Mouse (Mus musculus) cortical plate, adult 2 months (tissue): ENCODE data around the gene Gm44511. TPM values are rescaled to one million over a fixed set of nuclear protein-coding genes. Genes with fewer than 3 reads are reported as not detected.
"Not testable (repeated sequence)": the region's sequence is repeated elsewhere in the genome, so short reads cannot be mapped to it uniquely, and the experiment has no call there.

Source experiments
- H3K27ac ChIP-seq: fragments of 200-500 bp; 2 replicates; pipeline ENCODE4 v1.5.1; 2012; ENCODE audit warnings: low read length, control low read depth, inconsistent platforms; ENCODE audit not compliant: insufficient read depth
- H3K4me1 ChIP-seq: fragments of 200-500 bp; 2 replicates; pipeline ENCODE4 v1.6.1; 2011; ENCODE audit warnings: low read length; ENCODE audit not compliant: control insufficient read depth, insufficient read depth
- H3K4me3 ChIP-seq: fragments of 200-500 bp; 2 replicates; pipeline ENCODE4 v1.5.1; 2011; ENCODE audit warnings: mild to moderate bottlenecking, low read length, control low read depth; ENCODE audit not compliant: insufficient read depth
- CTCF ChIP-seq: fragments of 200-500 bp; IDR thresholded peaks from 2 replicates; pipeline ENCODE4 v1.5.1; 2011; ENCODE audit warnings: mild to moderate bottlenecking, control low read depth, low read length; ENCODE audit not compliant: insufficient read depth; ENCODE audit errors: extremely low read depth
- POLR2A ChIP-seq: fragments of 200-500 bp; IDR thresholded peaks from 2 replicates; pipeline ENCODE4 v1.6.1; 2011; ENCODE audit warnings: mild to moderate bottlenecking, low read length, control low read depth; ENCODE audit not compliant: insufficient read depth; ENCODE audit errors: extremely low read depth
- polyA plus RNA-seq: library from polyadenylated mRNA; depleted of rRNA; stranded (reverse); fragments of >200 nt; gene quantifications from 2 replicates; pipeline ENCODE4 v1.2.3, GENCODE M21; 2012

Gm44511 gene
- polyA plus RNA-seq, 1 experiment, result not detected

GRCm38 (mm10) chr6:128793734-128794133 lies 32.4 kb downstream of the Gm44511 start:
- no peak overlapping the region for H3K4me3 ChIP-seq
- TF ChIP-seq POLR2A (no peak), CTCF (no peak)
- H3K27ac ChIP-seq, result no peak overlapping the region
- no peaks in the 10 kb centered on the region for H3K4me1 ChIP-seq

- H3K4me1 ChIP-seq, H3K4me3 ChIP-seq, H3K27ac ChIP-seq: not testable (repeated sequence)
These were observed 35.6 kb downstream of the Gm44511 start for GRCm38 (mm10) chr6:128790491-128790994.

GRCm38 (mm10) chr6:128789115-128789514 lies 37.0 kb downstream of the Gm44511 start, which contains the start of gene Klrb1c:
Gene Klrb1c, minus strand, starts transcription at chr6:128789215.
- Histone ChIP-seq H3K27ac (no peak within 1 kb of the TSS), H3K4me3 (no peak within 1 kb of the TSS), H3K4me1 (no peaks in the 10 kb centered on the region)
- TF ChIP-seq POLR2A, result no peak
- no peak for TF ChIP-seq CTCF

- Histone ChIP-seq H3K4me3 (no peak overlapping the region), H3K27ac (no peak overlapping the region), H3K4me1 (no peaks in the 10 kb centered on the region)
- TF ChIP-seq CTCF, result no peak
- no peak for TF ChIP-seq POLR2A
These were observed 37.6 kb downstream of the Gm44511 start for GRCm38 (mm10) chr6:128788517-128788916.

GRCm38 (mm10) chr6:128786396-128786795 lies 39.7 kb downstream of the Gm44511 start:
- not testable (repeated sequence) for H3K27ac ChIP-seq, H3K4me3 ChIP-seq, H3K4me1 ChIP-seq

- no peak for TF ChIP-seq POLR2A
- TF ChIP-seq CTCF, result no peak
- H3K4me3 ChIP-seq, result no peak overlapping the region
- no peak overlapping the region for H3K27ac ChIP-seq
- no peaks in the 10 kb centered on the region for H3K4me1 ChIP-seq
These were observed 56.4 kb downstream of the Gm44511 start for GRCm38 (mm10) chr6:128769481-128770253.

GRCm38 (mm10) chr6:128768047-128768446 lies 58.1 kb downstream of the Gm44511 start:
- H3K4me3 ChIP-seq, result no peak overlapping the region
- H3K27ac ChIP-seq, result no peak overlapping the region
- TF ChIP-seq POLR2A (no peak), CTCF (no peak)
- no peaks in the 10 kb centered on the region for H3K4me1 ChIP-seq

- H3K27ac ChIP-seq, H3K4me1 ChIP-seq, H3K4me3 ChIP-seq: not testable (repeated sequence)
- TF ChIP-seq CTCF, result peak; percentile 39
These were observed 59.4 kb downstream of the Gm44511 start for GRCm38 (mm10) chr6:128766486-128767254.

- TF ChIP-seq CTCF, result no peak
- TF ChIP-seq POLR2A, result no peak
- Histone ChIP-seq H3K4me1 (no peaks in the 10 kb centered on the region), H3K27ac (no peak overlapping the region), H3K4me3 (no peak overlapping the region)
These were observed 60.9 kb downstream of the Gm44511 start for GRCm38 (mm10) chr6:128765211-128765610.

- Histone ChIP-seq H3K4me3 (peak overlapping the region; percentile 70), H3K4me1 (no peaks in the 10 kb centered on the region), H3K27ac (no peak overlapping the region)
- TF ChIP-seq CTCF (no peak), POLR2A (no peak)
These were observed 61.5 kb downstream of the Gm44511 start for GRCm38 (mm10) chr6:128764598-128764997.
